8 mouse cellular contexts compared by ENCODE assay signal in genomic region chr1:135146946-135147701, GRCm38 (mm10). TPM values are rescaled to one million over a fixed set of nuclear protein-coding genes. Genes with fewer than 3 reads are reported as not detected.
DNase-seq lines count a peak whose midpoint lies in the region; ATAC-seq and TF ChIP-seq lines count a peak whose summit lies in the region.

No protein-coding gene starts in this region.

- ATAC-seq in granulocyte monocyte progenitor cell, adult 5-6 weeks (replicated peaks; ENCODE audit: poor library complexity, severe bottlenecking) = peak; percentile 86
- peak; percentile 74 for ATAC-seq in intestine, postnatal 0 days
- peak; percentile 81 for ATAC-seq in midbrain, embryonic 11.5 days (ENCODE audit: low FRiP score)

- no peak for TF ChIP-seq CTCF in intestine, postnatal 0 days (IDR thresholded peaks at IDR 0.05; ENCODE audit: low read depth)

- H3K9ac ChIP-seq in intestine, postnatal 0 days (ENCODE audit: low read depth, low read length) = peak overlapping the region; percentile 95
- peak overlapping the region; percentile 95 for H3K9ac ChIP-seq in midbrain, embryonic 11.5 days (ENCODE audit: low read length)

- WGBS in intestine, postnatal 0 days = under 1% methylated on average over 68 of the region's 69 CpGs
- WGBS in limb, embryonic 10.5 days = under 1% methylated on average over 69 of the region's 69 CpGs
- WGBS in midbrain, embryonic 11.5 days = under 1% methylated on average over 67 of the region's 69 CpGs

- peaks cover 8% of the 10 kb centered on the region for H3K4me1 ChIP-seq in intestine, postnatal 0 days (replicated peaks; ENCODE audit: control insufficient read depth, insufficient read depth, low read length)
- H3K4me1 ChIP-seq in limb, embryonic 10.5 days = peaks cover 31% of the 10 kb centered on the region
- H3K4me1 ChIP-seq in midbrain, embryonic 11.5 days (ENCODE audit: control insufficient read depth, insufficient read depth, low read length) = peaks cover 10% of the 10 kb centered on the region

- H3K4me2 ChIP-seq in intestine, postnatal 0 days (replicated peaks; ENCODE audit: low read depth) = peak overlapping the region; percentile 80
- peak overlapping the region; percentile 92 for H3K4me2 ChIP-seq in midbrain, embryonic 11.5 days

- peak overlapping the region; percentile 90 for H3K4me3 ChIP-seq in intestine, postnatal 0 days (ENCODE audit: low read depth, low read length)
- peak overlapping the region; percentile 97 for H3K4me3 ChIP-seq in limb, embryonic 10.5 days
- H3K4me3 ChIP-seq in midbrain, embryonic 11.5 days (ENCODE audit: low read depth, low read length) = peak overlapping the region; percentile 85

- H3K36me3 ChIP-seq in intestine, postnatal 0 days (ENCODE audit: control insufficient read depth, insufficient read depth) = 0 out of 2 replicates have a peak, but pooled peaks cover 4% of the 10 kb centered on the region
- H3K36me3 ChIP-seq in limb, embryonic 10.5 days = peaks cover 15% of the 10 kb centered on the region
- no peaks in the 10 kb centered on the region for H3K36me3 ChIP-seq in midbrain, embryonic 11.5 days (ENCODE audit: control insufficient read depth, insufficient read depth, low read length)

- peak overlapping the region; percentile 89 for H3K27ac ChIP-seq in intestine, postnatal 0 days (ENCODE audit: low read depth, low read length)
- H3K27ac ChIP-seq in limb, embryonic 10.5 days = peak overlapping the region; percentile 95
- H3K27ac ChIP-seq in midbrain, embryonic 11.5 days (ENCODE audit: low read depth, low read length) = peak overlapping the region; percentile 63

- DNase-seq in adrenal gland, adult 8-10 months = peak; percentile 89
- peak; percentile 75 for DNase-seq in embryo, embryonic 9.5 days (ENCODE audit: extremely low spot score)
- peak; percentile 79 for DNase-seq in limb, embryonic 10.5 days (ENCODE audit: low spot score)
- peak; percentile 96 for DNase-seq in midbrain, embryonic 11.5 days (ENCODE audit: low spot score, missing footprints)
- DNase-seq in right cerebral cortex, postnatal 36 days (ENCODE audit: low spot score in 2 of 2) = peak; percentile 64 to 68
- peak; percentile 84 to 85 for DNase-seq in urinary bladder, postnatal 4 days (ENCODE audit: low spot score in 2 of 2)

- peaks cover 2% of the 10 kb centered on the region; the same call in 1 of the 2 replicates for H3K27me3 ChIP-seq in intestine, postnatal 0 days (replicated peaks; ENCODE audit: control insufficient read depth, insufficient read depth, low read length)
- H3K27me3 ChIP-seq in limb, embryonic 10.5 days (ENCODE audit: low read depth, poor library complexity, severe bottlenecking) = peaks cover 21% of the 10 kb centered on the region
- H3K27me3 ChIP-seq in midbrain, embryonic 11.5 days (ENCODE audit: control insufficient read depth, insufficient read depth, low read length) = peaks cover 3% of the 10 kb centered on the region; the same call in 1 of the 2 replicates

- H3K9me3 ChIP-seq in intestine, postnatal 0 days (ENCODE audit: control insufficient read depth) = no peaks in the 10 kb centered on the region
- H3K9me3 ChIP-seq in limb, embryonic 10.5 days (replicated peaks) = no peaks in the 10 kb centered on the region
- H3K9me3 ChIP-seq in midbrain, embryonic 11.5 days (ENCODE audit: control insufficient read depth, low read length) = no peaks in the 10 kb centered on the region

RNA-seq across cellular contexts. Expression of gene Arl8a, which starts 0.5 kb away (rescaled TPM):
- total RNA-seq in adrenal gland, adult 8-10 months (2022) = 10 to 100 TPM; 57.5 to 77.4 (median 68.5) TPM
- total RNA-seq in granulocyte monocyte progenitor cell, adult 5-6 weeks (2014; fragmentation: Nextera tagmentation) = 35.6 and 48.5 TPM in 2 replicates
- 18.3 and 20.3 TPM in 2 replicates for total RNA-seq in granulocyte monocyte progenitor cell, adult 5-6 weeks (2017)
- polyA plus RNA-seq in intestine, postnatal 0 days (2015; fragmentation: Nextera tagmentation; extraction: Ambion mirVana) = 66.6 and 68.8 TPM in 2 replicates
- polyA plus RNA-seq in limb, embryonic 10.5 days (2016; fragmentation: Nextera tagmentation; extraction: Ambion mirVana) = 32.7 and 42.2 TPM in 2 replicates
- polyA plus RNA-seq in midbrain, embryonic 11.5 days (2014; fragmentation: Nextera tagmentation; extraction: Ambion mirVana) = 61.3 and 72.2 TPM in 2 replicates

RNA-seq across cellular contexts. Expression of gene Ptpn7, which starts 14.6 kb away (rescaled TPM):
- 1 to 10 TPM; 1.4 to 1.5 (median 1.4) TPM for total RNA-seq in adrenal gland, adult 8-10 months (2022)
- 133 and 146 TPM in 2 replicates for total RNA-seq in granulocyte monocyte progenitor cell, adult 5-6 weeks (2014; fragmentation: Nextera tagmentation)
- total RNA-seq in granulocyte monocyte progenitor cell, adult 5-6 weeks (2017) = 101 and 112 TPM in 2 replicates
- 0.73 and 0.76 TPM in 2 replicates for polyA plus RNA-seq in intestine, postnatal 0 days (2015; fragmentation: Nextera tagmentation; extraction: Ambion mirVana)
- 1.4 and 1.9 TPM in 2 replicates for polyA plus RNA-seq in limb, embryonic 10.5 days (2016; fragmentation: Nextera tagmentation; extraction: Ambion mirVana)
- polyA plus RNA-seq in midbrain, embryonic 11.5 days (2014; fragmentation: Nextera tagmentation; extraction: Ambion mirVana) = 1.4 and 1.6 TPM in 2 replicates

RNA-seq across cellular contexts. Expression of gene Gpr37l1, which starts 20.4 kb away (rescaled TPM):
- total RNA-seq in adrenal gland, adult 8-10 months (2022) = 1 to 10 TPM in 3 of 4 experiments, under 1 TPM in 1; 0.80 to 1.9 (median 1.3) TPM
- not detected in 2 replicates for total RNA-seq in granulocyte monocyte progenitor cell, adult 5-6 weeks (2014; fragmentation: Nextera tagmentation)
- total RNA-seq in granulocyte monocyte progenitor cell, adult 5-6 weeks (2017) = not detected in 2 replicates
- polyA plus RNA-seq in intestine, postnatal 0 days (2015; fragmentation: Nextera tagmentation; extraction: Ambion mirVana) = 1.7 and 2.0 TPM in 2 replicates
- not detected in 2 replicates for polyA plus RNA-seq in limb, embryonic 10.5 days (2016; fragmentation: Nextera tagmentation; extraction: Ambion mirVana)
- not detected in 2 replicates for polyA plus RNA-seq in midbrain, embryonic 11.5 days (2014; fragmentation: Nextera tagmentation; extraction: Ambion mirVana)

RNA-seq across cellular contexts. Expression of gene Lgr6, which starts 42.0 kb away (rescaled TPM):
- 1 to 10 TPM in 2 of 4 experiments, under 1 TPM in 2; 0.40 to 2.2 (median 1.1) TPM for total RNA-seq in adrenal gland, adult 8-10 months (2022)
- total RNA-seq in granulocyte monocyte progenitor cell, adult 5-6 weeks (2014; fragmentation: Nextera tagmentation) = not detected in 2 replicates
- total RNA-seq in granulocyte monocyte progenitor cell, adult 5-6 weeks (2017) = 0.04 TPM in 1 of 2 replicates, not detected in the other
- 0.37 and 0.44 TPM in 2 replicates for polyA plus RNA-seq in intestine, postnatal 0 days (2015; fragmentation: Nextera tagmentation; extraction: Ambion mirVana)
- 0.56 and 0.75 TPM in 2 replicates for polyA plus RNA-seq in limb, embryonic 10.5 days (2016; fragmentation: Nextera tagmentation; extraction: Ambion mirVana)
- polyA plus RNA-seq in midbrain, embryonic 11.5 days (2014; fragmentation: Nextera tagmentation; extraction: Ambion mirVana) = 0.12 and 0.15 TPM in 2 replicates

Comparison
In these comparisons a context has a peak if more than half of its experiments do, and no peak if none do; other contexts are left out.
1. Peak in every context shown above with its lines: DNase-seq, ATAC-seq, H3K4me3 ChIP-seq and H3K27ac ChIP-seq.